Comparison of ENCODE assay signal across 14 mouse cellular contexts in the genomic region with DNA sequence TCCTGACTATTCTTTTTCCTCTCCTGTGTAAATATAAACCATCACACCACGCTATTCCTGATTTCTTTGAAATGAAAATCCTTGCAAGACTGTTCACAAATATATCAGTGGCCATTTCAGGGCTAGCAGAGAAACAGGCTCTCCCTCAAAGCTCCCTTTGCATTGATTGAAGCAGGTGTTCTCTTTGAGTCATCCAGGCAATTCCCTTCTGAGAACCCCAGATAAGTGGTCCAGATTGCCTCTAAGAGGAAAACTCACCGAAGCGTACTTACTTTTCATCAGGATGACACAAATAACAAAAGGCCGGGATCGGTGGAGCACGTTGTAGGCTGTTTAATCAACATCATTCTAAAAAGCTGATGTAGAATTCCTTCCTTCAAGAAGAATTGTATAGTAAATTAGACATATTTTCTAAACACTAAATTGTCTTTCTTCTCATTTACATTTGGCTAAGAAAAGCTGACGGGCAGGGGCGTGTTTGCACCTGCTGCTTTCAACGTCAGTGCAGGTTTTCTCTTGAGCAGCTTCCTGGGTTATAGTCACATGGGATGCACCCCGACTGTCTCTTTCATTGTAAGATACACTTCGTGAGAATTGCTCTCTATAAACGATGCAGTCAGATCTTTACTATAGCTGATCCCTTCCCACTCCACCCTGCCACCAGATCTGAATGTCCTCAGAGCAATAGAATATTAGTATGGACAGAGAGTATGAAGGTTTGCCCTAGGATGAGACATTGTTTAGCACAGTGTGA.
"Had no signal": no experiment of that assay in that cellular context is flagged by ENCODE, and none has a peak within 500 bp of the region (broad histone marks: within the 10 kb centered on the region; RNA-seq: fewer than 3 reads in every experiment).

No protein-coding gene starts in this region.

- H3K9ac ChIP-seq: limb, embryonic 15.5 days; liver, embryonic 12.5 days; lung, embryonic 14.5 days; midbrain, embryonic 13.5 days; neural tube, embryonic 12.5 days had no signal

- H3K27ac ChIP-seq: limb, embryonic 15.5 days; liver, embryonic 12.5 days; macrophage; midbrain, embryonic 13.5 days; neural tube, embryonic 12.5 days had no signal

- H3K27me3 ChIP-seq: limb, embryonic 15.5 days; liver, embryonic 12.5 days; megakaryocyte, embryonic 14.5 days; midbrain, embryonic 13.5 days; neural tube, embryonic 12.5 days had no signal

- H3K4me1 ChIP-seq: limb, embryonic 15.5 days; liver, embryonic 12.5 days; megakaryocyte, embryonic 14.5 days; midbrain, embryonic 13.5 days; neural tube, embryonic 12.5 days had no signal

- H3K4me2 ChIP-seq: limb, embryonic 15.5 days; liver, embryonic 12.5 days; lung, embryonic 14.5 days; midbrain, embryonic 13.5 days; neural tube, embryonic 12.5 days had no signal

- H3K9me3 ChIP-seq: limb, embryonic 15.5 days; liver, embryonic 12.5 days; megakaryocyte, embryonic 14.5 days; midbrain, embryonic 13.5 days; neural tube, embryonic 12.5 days had no signal

- H3K36me3 ChIP-seq: limb, embryonic 15.5 days; liver, embryonic 12.5 days; midbrain, embryonic 13.5 days; neural tube, embryonic 12.5 days had no signal

- H3K4me3 ChIP-seq: limb, embryonic 15.5 days; liver, embryonic 12.5 days; megakaryocyte, embryonic 14.5 days; midbrain, embryonic 13.5 days; neural tube, embryonic 12.5 days had no signal

- ATAC-seq: liver, embryonic 12.5 days; midbrain, embryonic 13.5 days had no signal

- DNase-seq: kidney, adult 8-10 months; kidney, postnatal 36 days; layer of hippocampus, adult 9-11 months; layer of hippocampus, postnatal 36 days; lung, embryonic 14.5 days; lung, postnatal 14 days; right cerebral cortex, postnatal 25 days; thymus, postnatal 4 days had no signal
